Mouse (Mus musculus): ENCODE data around the gene Deup1. TPM values are rescaled to one million over a fixed set of nuclear protein-coding genes. Genes with fewer than 3 reads are reported as not detected.
"Not testable (repeated sequence)": the region's sequence is repeated elsewhere in the genome, so short reads cannot be mapped to it uniquely, and the experiment has no call there.

Gene Deup1
- total RNA-seq, 2 experiments from 2014 or later: not detected

- ATAC-seq (replicated peaks; ENCODE audit: poor library complexity, severe bottlenecking): no peak
Observed at GRCm38 (mm10) chr9:15594148-15594547, 33.6 kb downstream of the Deup1 start.

GRCm38 (mm10) chr9:15587157-15587854 lies 40.4 kb downstream of the Deup1 start:
- peak; percentile 53; the same call in 1 of the 2 replicates for ATAC-seq (replicated peaks; ENCODE audit: poor library complexity, severe bottlenecking)

- ATAC-seq (replicated peaks; ENCODE audit: poor library complexity, severe bottlenecking): no peak
Observed at GRCm38 (mm10) chr9:15585956-15586355, 41.8 kb downstream of the Deup1 start.

GRCm38 (mm10) chr9:15584209-15584608 lies 43.5 kb downstream of the Deup1 start:
- no peak for ATAC-seq (replicated peaks; ENCODE audit: poor library complexity, severe bottlenecking)

GRCm38 (mm10) chr9:15582026-15582425 lies 45.7 kb downstream of the Deup1 start:
- ATAC-seq (replicated peaks; ENCODE audit: poor library complexity, severe bottlenecking): no peak

GRCm38 (mm10) chr9:15580176-15580575 lies 47.6 kb downstream of the Deup1 start:
- ATAC-seq (replicated peaks; ENCODE audit: poor library complexity, severe bottlenecking): no peak

GRCm38 (mm10) chr9:15578946-15579345 lies 48.8 kb downstream of the Deup1 start:
- ATAC-seq (replicated peaks; ENCODE audit: poor library complexity, severe bottlenecking): no peak

- no peak for ATAC-seq (replicated peaks; ENCODE audit: poor library complexity, severe bottlenecking)
Observed at GRCm38 (mm10) chr9:15578427-15578826, 49.3 kb downstream of the Deup1 start.

GRCm38 (mm10) chr9:15574750-15575454 lies 52.8 kb downstream of the Deup1 start:
- no peak for ATAC-seq (replicated peaks; ENCODE audit: poor library complexity, severe bottlenecking)

GRCm38 (mm10) chr9:15562353-15562752 lies 65.4 kb downstream of the Deup1 start:
- ATAC-seq (replicated peaks; ENCODE audit: poor library complexity, severe bottlenecking): no peak

- no peak for ATAC-seq (replicated peaks; ENCODE audit: poor library complexity, severe bottlenecking)
Observed at GRCm38 (mm10) chr9:15560451-15560850, 67.3 kb downstream of the Deup1 start.

- no peak for ATAC-seq (replicated peaks; ENCODE audit: poor library complexity, severe bottlenecking)
Observed at GRCm38 (mm10) chr9:15553322-15553721, 74.4 kb downstream of the Deup1 start.

GRCm38 (mm10) chr9:15551933-15552851 lies 75.5 kb downstream of the Deup1 start:
- ATAC-seq (replicated peaks; ENCODE audit: poor library complexity, severe bottlenecking): no peak

GRCm38 (mm10) chr9:15551073-15551472 lies 76.7 kb downstream of the Deup1 start:
- ATAC-seq (replicated peaks; ENCODE audit: poor library complexity, severe bottlenecking): not testable (repeated sequence)

- ATAC-seq (replicated peaks; ENCODE audit: poor library complexity, severe bottlenecking): no peak; the same call in 1 of the 2 replicates
Observed at GRCm38 (mm10) chr9:15550461-15550961, 77.2 kb downstream of the Deup1 start.

GRCm38 (mm10) chr9:15541735-15542354 lies 85.9 kb downstream of the Deup1 start:
- peak; percentile 78 for ATAC-seq (replicated peaks; ENCODE audit: poor library complexity, severe bottlenecking)

- no peak for ATAC-seq (replicated peaks; ENCODE audit: poor library complexity, severe bottlenecking)
Observed at GRCm38 (mm10) chr9:15538979-15539533, 88.7 kb downstream of the Deup1 start.

- no peak for ATAC-seq (replicated peaks; ENCODE audit: poor library complexity, severe bottlenecking)
Observed at GRCm38 (mm10) chr9:15537455-15538048, 90.2 kb downstream of the Deup1 start.

GRCm38 (mm10) chr9:15536861-15537426 lies 90.8 kb downstream of the Deup1 start:
- ATAC-seq (replicated peaks; ENCODE audit: poor library complexity, severe bottlenecking): no peak
